Mouse (Mus musculus): ENCODE data around the gene Elp1. TPM values are rescaled to one million over a fixed set of nuclear protein-coding genes. Genes with fewer than 3 reads are reported as not detected.

Elp1 gene
- total and polyA plus RNA-seq, 2 experiments, result 6.4 to 8.1 TPM

GRCm38 (mm10) chr4:56718573-56719442, 83.3 kb downstream of the Elp1 start:
- H3K27ac ChIP-seq (replicated peaks; ENCODE audit: insufficient read depth, low read depth, low read length), result no peak overlapping the region
- TF ChIP-seq POLR2A (IDR thresholded peaks at IDR 0.05; ENCODE audit: extremely low read depth, insufficient read depth, low read length) (no peak), CTCF (IDR thresholded peaks at IDR 0.05; ENCODE audit: low read depth, low read length) (no peak)
- DNase-seq (ENCODE audit: extremely low read depth, low read depth, low spot score), result no peak

GRCm38 (mm10) chr4:56717932-56718331, 84.2 kb downstream of the Elp1 start:
- DNase-seq (ENCODE audit: extremely low read depth, low read depth, low spot score), result no peak
- Histone ChIP-seq H3K4me1 (ENCODE audit: control insufficient read depth, insufficient read depth, low read length) (no peaks in the 10 kb centered on the region), H3K27ac (replicated peaks; ENCODE audit: insufficient read depth, low read depth, low read length) (no peak overlapping the region), H3K36me3 (ENCODE audit: control insufficient read depth, insufficient read depth, low read length) (no peaks in the 10 kb centered on the region), H3K79me2 (ENCODE audit: control insufficient read depth, insufficient read depth, low read length) (no peaks in the 10 kb centered on the region), H3K4me3 (ENCODE audit: insufficient read depth, low read depth, low read length) (no peak overlapping the region), H3K27me3 (ENCODE audit: control insufficient read depth, insufficient read depth, low read length) (no peaks in the 10 kb centered on the region), H3K9ac (ENCODE audit: low read depth, low read length) (no peak overlapping the region)
- 76% methylated on average over 3 of the region's 3 CpGs for WGBS
- TF ChIP-seq POLR2A (IDR thresholded peaks at IDR 0.05; ENCODE audit: extremely low read depth, insufficient read depth, low read length) (no peak), CTCF (IDR thresholded peaks at IDR 0.05; ENCODE audit: low read depth, low read length) (no peak)

More at GRCm38 (mm10) chr4:56718573-56719442, 83.3 kb downstream of the Elp1 start:
- H3K79me2 ChIP-seq (ENCODE audit: control insufficient read depth, insufficient read depth, low read length), result no peaks in the 10 kb centered on the region
- H3K27me3 ChIP-seq (ENCODE audit: control insufficient read depth, insufficient read depth, low read length), result no peaks in the 10 kb centered on the region
- H3K36me3 ChIP-seq (ENCODE audit: control insufficient read depth, insufficient read depth, low read length), result no peaks in the 10 kb centered on the region
- no peak overlapping the region for H3K9ac ChIP-seq (ENCODE audit: low read depth, low read length)
- H3K4me3 ChIP-seq (ENCODE audit: insufficient read depth, low read depth, low read length), result no peak overlapping the region
- 78% methylated on average over 12 of the region's 12 CpGs for WGBS
- no peaks in the 10 kb centered on the region for H3K4me1 ChIP-seq (ENCODE audit: control insufficient read depth, insufficient read depth, low read length)

- Histone ChIP-seq H3K4me3 (ENCODE audit: insufficient read depth, low read depth, low read length) (no peak overlapping the region), H3K27me3 (ENCODE audit: control insufficient read depth, insufficient read depth, low read length) (no peaks in the 10 kb centered on the region), H3K9ac (ENCODE audit: low read depth, low read length) (no peak overlapping the region), H3K36me3 (ENCODE audit: control insufficient read depth, insufficient read depth, low read length) (no peaks in the 10 kb centered on the region), H3K79me2 (ENCODE audit: control insufficient read depth, insufficient read depth, low read length) (no peaks in the 10 kb centered on the region), H3K27ac (replicated peaks; ENCODE audit: insufficient read depth, low read depth, low read length) (no peak overlapping the region), H3K4me1 (ENCODE audit: control insufficient read depth, insufficient read depth, low read length) (no peaks in the 10 kb centered on the region)
- no peak for DNase-seq (ENCODE audit: extremely low read depth, low read depth, low spot score)
- no peak for TF ChIP-seq POLR2A (IDR thresholded peaks at IDR 0.05; ENCODE audit: extremely low read depth, insufficient read depth, low read length)
- TF ChIP-seq CTCF (IDR thresholded peaks at IDR 0.05; ENCODE audit: low read depth, low read length), result no peak
- 60% methylated on average over 5 of the region's 5 CpGs for WGBS
Observed at GRCm38 (mm10) chr4:56716801-56717200, 85.3 kb downstream of the Elp1 start.

- Histone ChIP-seq H3K27me3 (ENCODE audit: control insufficient read depth, insufficient read depth, low read length) (no peaks in the 10 kb centered on the region), H3K79me2 (ENCODE audit: control insufficient read depth, insufficient read depth, low read length) (no peaks in the 10 kb centered on the region), H3K27ac (replicated peaks; ENCODE audit: insufficient read depth, low read depth, low read length) (no peak overlapping the region), H3K4me1 (ENCODE audit: control insufficient read depth, insufficient read depth, low read length) (no peaks in the 10 kb centered on the region), H3K9ac (ENCODE audit: low read depth, low read length) (no peak overlapping the region), H3K4me3 (ENCODE audit: insufficient read depth, low read depth, low read length) (no peak overlapping the region), H3K36me3 (ENCODE audit: control insufficient read depth, insufficient read depth, low read length) (no peaks in the 10 kb centered on the region)
- no peak for TF ChIP-seq CTCF (IDR thresholded peaks at IDR 0.05; ENCODE audit: low read depth, low read length)
- no peak for TF ChIP-seq POLR2A (IDR thresholded peaks at IDR 0.05; ENCODE audit: extremely low read depth, insufficient read depth, low read length)
- 87% methylated on average over 3 of the region's 3 CpGs for whole genome bisulfite sequencing
- no peak for DNase-seq (ENCODE audit: extremely low read depth, low read depth, low spot score)
Observed at GRCm38 (mm10) chr4:56713155-56713554, 89.0 kb downstream of the Elp1 start.

GRCm38 (mm10) chr4:56702234-56702633, 99.9 kb downstream of the Elp1 start:
- WGBS, result 18% methylated on average over 10 of the region's 10 CpGs
- Histone ChIP-seq H3K4me3 (ENCODE audit: insufficient read depth, low read depth, low read length) (no peak overlapping the region), H3K9ac (ENCODE audit: low read depth, low read length) (no peak overlapping the region), H3K4me1 (ENCODE audit: control insufficient read depth, insufficient read depth, low read length) (no peaks in the 10 kb centered on the region), H3K36me3 (ENCODE audit: control insufficient read depth, insufficient read depth, low read length) (no peaks in the 10 kb centered on the region), H3K27me3 (ENCODE audit: control insufficient read depth, insufficient read depth, low read length) (no peaks in the 10 kb centered on the region), H3K79me2 (ENCODE audit: control insufficient read depth, insufficient read depth, low read length) (no peaks in the 10 kb centered on the region), H3K27ac (replicated peaks; ENCODE audit: insufficient read depth, low read depth, low read length) (no peak overlapping the region)
- TF ChIP-seq CTCF (IDR thresholded peaks at IDR 0.05; ENCODE audit: low read depth, low read length) (no peak), POLR2A (IDR thresholded peaks at IDR 0.05; ENCODE audit: extremely low read depth, insufficient read depth, low read length) (no peak)
- DNase-seq (ENCODE audit: extremely low read depth, low read depth, low spot score), result no peak

Other genes with a start within 250 kb of the Elp1 start
- not detected in 2 replicates for gene Gm26657, start 62.3 kb downstream of the Elp1 start, total RNA-seq (2014; rRNA removed)
- not detected in 2 replicates for gene Gm26657, start 62.3 kb downstream of the Elp1 start, polyA plus RNA-seq (2012; rRNA removed)
- gene Actl7b, start 60.9 kb downstream of the Elp1 start, total RNA-seq (2014; rRNA removed), result not detected in 2 replicates
- not detected in 2 replicates for gene Actl7b, start 60.9 kb downstream of the Elp1 start, polyA plus RNA-seq (2012; rRNA removed)
- not detected in 2 replicates for gene Actl7a, start 58.9 kb downstream of the Elp1 start, total RNA-seq (2014; rRNA removed)
- gene Actl7a, start 58.9 kb downstream of the Elp1 start, polyA plus RNA-seq (2012; rRNA removed), result not detected in 2 replicates
- gene Fam206a, start within 50 bp of the Elp1 start, total RNA-seq (2014; rRNA removed), result 0.81 and 0.92 TPM in 2 replicates
- 0.95 and 1.1 TPM in 2 replicates for gene Fam206a, start within 50 bp of the Elp1 start, polyA plus RNA-seq (2012; rRNA removed)
- gene Ctnnal1, start 62.9 kb upstream of the Elp1 start, total RNA-seq (2014; rRNA removed), result 3.4 and 3.9 TPM in 2 replicates
- gene Ctnnal1, start 62.9 kb upstream of the Elp1 start, polyA plus RNA-seq (2012; rRNA removed), result 0.83 and 1.5 TPM in 2 replicates
- 16.3 and 20.9 TPM in 2 replicates for gene Tmem245, start 145.1 kb upstream of the Elp1 start, total RNA-seq (2014; rRNA removed)
- 4.4 and 5.3 TPM in 2 replicates for gene Tmem245, start 145.1 kb upstream of the Elp1 start, polyA plus RNA-seq (2012; rRNA removed)
- gene Frrs1l, start 188.1 kb upstream of the Elp1 start, total RNA-seq (2014; rRNA removed), result under 0.01 TPM in 1 of 2 replicates, not detected in the other
- gene Frrs1l, start 188.1 kb upstream of the Elp1 start, polyA plus RNA-seq (2012; rRNA removed), result not detected in 2 replicates